Mouse (Mus musculus) cerebellum, adult 2 months (tissue): Measurements from ENCODE around the gene Apc2.

Experiments
- CTCF ChIP-seq: fragments of 200-500 bp; IDR thresholded peaks from 2 replicates; pipeline ENCODE4 v1.5.1; 2011; ENCODE audit warnings: low read depth, mild to moderate bottlenecking, control low read depth, low read length, moderate library complexity, borderline replicate concordance; ENCODE audit not compliant: insufficient read depth
- POLR2A ChIP-seq: fragments of 200-500 bp; IDR thresholded peaks from 2 replicates; pipeline ENCODE4 v1.6.1; 2011; ENCODE audit warnings: low read length, control low read depth, borderline replicate concordance; ENCODE audit not compliant: insufficient read depth

DNA sequence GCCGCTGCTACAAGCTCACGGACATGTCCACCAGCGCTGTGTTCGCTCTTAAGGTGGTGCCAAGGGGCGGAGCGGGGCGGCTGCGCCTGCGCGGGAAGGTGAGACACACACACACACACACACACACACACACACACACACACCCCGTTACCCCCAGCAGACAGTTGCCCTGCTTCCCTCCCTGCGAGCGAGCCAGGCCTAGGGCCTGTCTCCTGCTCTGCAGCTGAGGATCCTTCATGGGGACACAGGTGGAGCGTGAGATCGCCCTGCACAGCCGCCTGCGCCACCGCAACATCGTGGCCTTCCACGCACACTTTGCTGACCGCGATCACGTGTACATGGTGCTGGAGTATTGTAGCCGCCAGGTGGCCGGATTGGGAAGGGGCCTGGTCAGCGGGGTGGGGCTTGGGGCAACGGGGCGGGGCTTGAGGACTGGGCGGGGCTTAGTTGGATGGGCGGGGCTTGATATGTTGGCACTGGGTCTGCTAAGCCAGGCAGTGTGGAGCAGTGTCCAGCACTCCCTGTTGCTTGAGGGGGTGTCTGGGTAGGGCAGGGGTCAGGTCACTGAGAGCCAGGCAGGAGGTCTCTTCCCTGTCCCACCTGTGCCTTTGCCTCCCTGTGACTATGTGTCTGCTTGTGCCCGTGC, 62.3 kb downstream of the Apc2 start:
- TF ChIP-seq CTCF (peak; percentile 24; the same call in 1 of the 2 replicates), POLR2A (peak; percentile 52)
